Mouse (Mus musculus) intestine, postnatal 0 days (tissue): ENCODE data around the gene Ppp2r5d. TPM values are rescaled to one million over a fixed set of nuclear protein-coding genes. Genes with fewer than 3 reads are reported as not detected.

Experiments
- ATAC-seq: fragments of 200-750 bp; cut with Nextera tagmentation; 2 replicates; pipeline ENCODE4 v1.8.0; 2017; ENCODE audit warnings: mild to moderate bottlenecking, moderate TSS enrichment, moderate library complexity
- H3K27ac ChIP-seq: fragments of 300-500 bp; sonication (generic); 2 replicates; pipeline ENCODE4 v1.5.1; 2014; ENCODE audit warnings: mild to moderate bottlenecking, low read depth, low read length, moderate library complexity
- H3K27me3 ChIP-seq: fragments of 300-500 bp; sonication (generic); replicated peaks from 2 replicates; pipeline ENCODE4 v1.6.1; 2014; ENCODE audit warnings: low read length, mixed read lengths; ENCODE audit not compliant: control insufficient read depth, insufficient read depth
- H3K36me3 ChIP-seq: fragments of 300-500 bp; sonication (generic); 2 replicates; pipeline ENCODE4 v1.6.1; 2014; ENCODE audit warnings: mild to moderate bottlenecking, moderate library complexity; ENCODE audit not compliant: control insufficient read depth, insufficient read depth
- H3K4me1 ChIP-seq: fragments of 300-500 bp; sonication (generic); replicated peaks from 2 replicates; pipeline ENCODE4 v1.6.1; 2014; ENCODE audit warnings: antibody characterized with exemption, low read length, mixed read lengths; ENCODE audit not compliant: control insufficient read depth, insufficient read depth
- H3K4me2 ChIP-seq: fragments of 300-500 bp; sonication (generic); replicated peaks from 2 replicates; pipeline ENCODE4 v1.6.1; 2014; ENCODE audit warnings: low read depth, mild to moderate bottlenecking, moderate library complexity
- H3K4me3 ChIP-seq: fragments of 300-500 bp; sonication (generic); 2 replicates; pipeline ENCODE4 v1.5.1; 2014; ENCODE audit warnings: low read depth, low read length
- H3K9ac ChIP-seq: fragments of 300-500 bp; sonication (generic); 2 replicates; pipeline ENCODE4 v1.6.1; 2014; ENCODE audit warnings: mild to moderate bottlenecking, low read depth, low read length
- H3K9me3 ChIP-seq: fragments of 300-500 bp; sonication (generic); 2 replicates; pipeline ENCODE4 v1.6.1; 2016; ENCODE audit warnings: mixed run types; ENCODE audit not compliant: control insufficient read depth
- CTCF ChIP-seq: sonication (generic); IDR thresholded peaks from 2 replicates; pipeline ENCODE4 v1.5.1; 2016; ENCODE audit warnings: low read depth, mild to moderate bottlenecking, control low read depth, antibody characterized with exemption, moderate library complexity
- WGBS: fragments of 180-500 bp; shearing (Covaris S2); extraction: QIAGEN DNeasy Blood & Tissue Kit; methylation state at CpG from one replicate; pipeline ENCODE4 v1.1.7; 2014; 5-methylcytosine and 5-hydroxymethylcytosine counted together
- polyA plus RNA-seq: library from polyadenylated mRNA; unstranded; fragments of >200 nt; fragmentation: Nextera tagmentation; extraction: Ambion mirVana; gene quantifications from 2 replicates; pipeline ENCODE4 v1.2.1, GENCODE M21; 2015

Ppp2r5d gene
- polyA plus RNA-seq, 1 experiment from 2014 or later: 25.9 TPM

DNA sequence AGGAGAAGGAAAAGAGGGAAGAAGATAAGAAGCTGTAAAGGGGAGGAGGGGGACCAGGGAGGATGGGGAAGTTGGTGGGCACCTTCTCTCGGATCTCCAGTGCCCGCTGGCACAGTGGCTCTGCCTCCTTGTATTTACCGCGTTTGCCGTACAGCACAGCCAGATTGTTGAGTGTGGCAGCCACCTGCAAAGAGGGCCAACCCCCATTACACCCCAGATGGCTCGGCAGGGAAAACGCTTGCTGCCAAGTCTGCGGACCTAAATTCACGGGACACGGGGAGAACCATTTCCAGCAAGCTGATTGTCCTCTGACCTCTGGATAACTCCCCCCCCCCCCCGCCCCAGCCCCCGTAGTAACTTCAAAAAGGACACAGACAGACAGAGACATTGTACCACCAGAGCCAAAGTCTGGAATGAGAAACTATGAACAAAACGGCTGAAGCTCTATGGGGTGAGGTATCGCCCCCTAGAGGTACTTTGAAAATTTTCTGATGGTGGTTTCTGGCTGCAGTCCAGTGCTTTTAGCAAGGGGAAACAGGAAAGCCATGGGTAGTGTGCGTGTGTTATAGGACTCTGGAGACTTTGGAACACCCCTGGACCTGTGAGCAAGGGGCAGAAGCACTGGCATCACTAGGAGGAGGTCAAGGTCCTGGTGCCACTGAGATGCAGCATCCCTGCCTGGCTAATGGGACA is 67.9 kb downstream of the Ppp2r5d start:
- TF ChIP-seq CTCF: peak; percentile 83
- Histone ChIP-seq H3K9ac (no peak overlapping the region), H3K27ac (no peak overlapping the region), H3K4me2 (peak overlapping the region; percentile 6; the same call in 1 of the 2 replicates), H3K36me3 (peaks cover 74% of the 10 kb centered on the region), H3K27me3 (no peaks in the 10 kb centered on the region), H3K4me3 (no peak overlapping the region), H3K9me3 (no peaks in the 10 kb centered on the region), H3K4me1 (no peaks in the 10 kb centered on the region)
- ATAC-seq: peak; percentile 14; the same call in 1 of the 2 replicates
- 29% methylated on average over 15 of the region's 15 CpGs for WGBS

Other genes starting within 250 kb of the Ppp2r5d start
- 0.09 and 0.16 TPM in 2 replicates for gene Ttbk1, start 217.4 kb downstream of the Ppp2r5d start, polyA plus RNA-seq
- 10.9 and 11.1 TPM in 2 replicates for gene Dnph1, start 208.4 kb downstream of the Ppp2r5d start, polyA plus RNA-seq
- 1.3 and 2.0 TPM in 2 replicates for gene Cul9, start 158.7 kb downstream of the Ppp2r5d start, polyA plus RNA-seq
- 5.1 and 5.2 TPM in 2 replicates for gene Srf, start 148.9 kb downstream of the Ppp2r5d start, polyA plus RNA-seq
- gene Ptk7, start 75.6 kb downstream of the Ppp2r5d start, polyA plus RNA-seq: 13.7 and 14.7 TPM in 2 replicates
- 102 and 107 TPM in 2 replicates for gene Klc4, start 59.1 kb downstream of the Ppp2r5d start, polyA plus RNA-seq
- gene Mrpl2, start 58.9 kb downstream of the Ppp2r5d start, polyA plus RNA-seq: 138 and 139 TPM in 2 replicates
- gene Cul7, start 54.8 kb downstream of the Ppp2r5d start, polyA plus RNA-seq: 18.0 and 19.2 TPM in 2 replicates
- 49.0 and 55.6 TPM in 2 replicates for gene Rrp36, start 30.8 kb downstream of the Ppp2r5d start, polyA plus RNA-seq
- 132 and 133 TPM in 2 replicates for gene Mea1, start 26.3 kb downstream of the Ppp2r5d start, polyA plus RNA-seq
- gene Klhdc3, start 24.2 kb downstream of the Ppp2r5d start, polyA plus RNA-seq: 94.2 and 99.3 TPM in 2 replicates
- gene Pex6, start 6.4 kb upstream of the Ppp2r5d start, polyA plus RNA-seq: 10.4 and 11.5 TPM in 2 replicates
- 0.39 and 0.48 TPM in 2 replicates for gene Gnmt, start 24.1 kb upstream of the Ppp2r5d start, polyA plus RNA-seq
- gene Cnpy3, start 47.1 kb upstream of the Ppp2r5d start, polyA plus RNA-seq: 32.2 and 35.6 TPM in 2 replicates
- 0.24 and 0.33 TPM in 2 replicates for gene Ptcra, start 58.6 kb upstream of the Ppp2r5d start, polyA plus RNA-seq
- 123 and 124 TPM in 2 replicates for gene 2310039H08Rik, start 67.5 kb upstream of the Ppp2r5d start, polyA plus RNA-seq
- gene Rpl7l1, start 77.6 kb upstream of the Ppp2r5d start, polyA plus RNA-seq: 77.1 and 78.5 TPM in 2 replicates
- 2.2 and 2.6 TPM in 2 replicates for gene Bicral, start 153.4 kb upstream of the Ppp2r5d start, polyA plus RNA-seq
- gene Tbcc, start 185.6 kb upstream of the Ppp2r5d start, polyA plus RNA-seq: 40.1 and 40.2 TPM in 2 replicates
- not detected in 2 replicates for gene Prph2, start 205.3 kb upstream of the Ppp2r5d start, polyA plus RNA-seq